Mouse (Mus musculus): Measurements from ENCODE around the gene Mei4. TPM values are rescaled to one million over a fixed set of nuclear protein-coding genes. Genes with fewer than 3 reads are reported as not detected.
A peak's percentile ranks its signal among the peaks of the same experiment; 100 is the strongest.

Gene Mei4
- polyA plus RNA-seq, 1 experiment from 2014 or later: 1.5 TPM

DNA sequence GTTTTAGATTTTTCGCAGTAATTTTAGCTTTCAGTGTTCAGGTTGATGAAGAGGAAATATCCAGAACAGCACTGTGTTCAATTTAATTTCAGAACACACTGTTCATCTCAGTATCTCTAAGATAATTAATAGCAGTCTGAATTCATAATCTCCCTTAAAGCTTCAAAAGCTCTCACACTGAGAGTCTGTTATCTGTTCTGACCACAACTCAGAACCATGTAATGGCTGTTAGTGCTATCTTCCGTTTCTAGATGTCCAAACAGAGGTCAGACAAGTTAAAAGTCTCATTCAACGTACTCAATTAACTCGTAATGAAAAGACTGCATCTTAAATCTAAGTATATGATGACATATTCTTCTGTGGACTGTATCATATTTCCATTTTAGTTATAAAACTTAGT lies 77.1 kb downstream of the Mei4 start:
- DNase-seq: no peak
- Histone ChIP-seq H3K4me2 (ENCODE audit: low read length) (no peak overlapping the region), H3K27me3 (ENCODE audit: control insufficient read depth, insufficient read depth, low read length) (no peaks in the 10 kb centered on the region), H3K36me3 (ENCODE audit: control insufficient read depth, insufficient read depth, low read length) (no peaks in the 10 kb centered on the region), H3K9me3 (ENCODE audit: control insufficient read depth, low read length) (no peaks in the 10 kb centered on the region), H3K27ac (replicated peaks; ENCODE audit: low read depth, low read length) (no peak overlapping the region), H3K4me1 (ENCODE audit: control insufficient read depth, insufficient read depth, low read length) (no peaks in the 10 kb centered on the region), H3K9ac (replicated peaks; ENCODE audit: low read length) (no peak overlapping the region), H3K4me3 (replicated peaks; ENCODE audit: low read depth, low read length) (no peak overlapping the region)
- no peak for ATAC-seq (ENCODE audit: low FRiP score, low TSS enrichment)
- WGBS: 82% methylated on average over 4 of the region's 4 CpGs

DNA sequence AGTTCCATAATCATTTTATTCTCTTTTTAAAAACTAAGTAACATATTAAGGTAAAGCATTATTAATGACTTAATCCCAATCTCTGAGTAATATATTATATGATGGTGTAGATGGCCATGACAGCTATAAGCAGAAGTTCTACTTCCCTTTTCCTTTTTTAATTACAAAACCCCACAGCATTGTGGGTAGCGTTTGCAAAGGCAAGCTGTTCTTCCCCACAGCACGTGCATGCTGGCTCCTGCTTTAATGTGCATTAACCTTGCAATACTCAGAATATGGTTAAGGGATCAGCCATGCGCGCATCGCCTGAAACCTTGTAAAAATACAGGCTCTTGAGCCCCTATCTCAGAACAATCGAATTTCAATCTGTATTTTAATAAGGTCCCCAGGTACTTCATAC lies 82.2 kb downstream of the Mei4 start:
- Histone ChIP-seq H3K27ac (replicated peaks; ENCODE audit: low read depth, low read length) (no peak overlapping the region), H3K9me3 (ENCODE audit: control insufficient read depth, low read length) (no peaks in the 10 kb centered on the region), H3K4me2 (ENCODE audit: low read length) (no peak overlapping the region), H3K9ac (replicated peaks; ENCODE audit: low read length) (no peak overlapping the region), H3K36me3 (ENCODE audit: control insufficient read depth, insufficient read depth, low read length) (no peaks in the 10 kb centered on the region), H3K4me3 (replicated peaks; ENCODE audit: low read depth, low read length) (no peak overlapping the region), H3K27me3 (ENCODE audit: control insufficient read depth, insufficient read depth, low read length) (no peaks in the 10 kb centered on the region), H3K4me1 (ENCODE audit: control insufficient read depth, insufficient read depth, low read length) (no peaks in the 10 kb centered on the region)
- 70% methylated on average over 6 of the region's 6 CpGs for WGBS
- DNase-seq (peak; percentile 8), ATAC-seq (ENCODE audit: low FRiP score, low TSS enrichment) (no peak)

DNA sequence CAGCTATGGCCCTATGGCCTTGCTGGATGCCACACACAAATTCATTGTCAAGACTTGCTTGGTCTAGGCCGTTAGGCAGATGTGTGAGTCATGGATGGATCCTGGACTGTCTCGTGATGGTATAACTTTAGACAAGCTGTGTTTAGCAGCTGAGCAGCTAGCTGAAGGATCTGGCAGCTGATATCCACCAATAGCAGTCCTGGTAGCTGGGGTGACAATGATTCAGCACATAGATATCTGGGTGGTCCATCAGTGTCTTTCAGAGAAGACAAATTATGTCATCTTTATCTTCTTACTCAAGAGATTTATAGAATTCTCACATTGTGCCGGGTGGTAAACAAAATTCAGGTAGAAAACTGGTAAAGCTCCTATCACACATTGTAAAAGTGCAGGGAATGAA lies 93.4 kb downstream of the Mei4 start:
- Histone ChIP-seq H3K4me2 (ENCODE audit: low read length) (no peak overlapping the region), H3K4me1 (ENCODE audit: control insufficient read depth, insufficient read depth, low read length) (no peaks in the 10 kb centered on the region), H3K9me3 (ENCODE audit: control insufficient read depth, low read length) (no peaks in the 10 kb centered on the region), H3K4me3 (replicated peaks; ENCODE audit: low read depth, low read length) (no peak overlapping the region), H3K36me3 (ENCODE audit: control insufficient read depth, insufficient read depth, low read length) (no peaks in the 10 kb centered on the region), H3K9ac (replicated peaks; ENCODE audit: low read length) (no peak overlapping the region), H3K27ac (replicated peaks; ENCODE audit: low read depth, low read length) (no peak overlapping the region), H3K27me3 (ENCODE audit: control insufficient read depth, insufficient read depth, low read length) (no peaks in the 10 kb centered on the region)
- WGBS: 89% methylated on average over 3 of the region's 3 CpGs
- no peak for ATAC-seq (ENCODE audit: low FRiP score, low TSS enrichment)
- DNase-seq: no peak

DNA sequence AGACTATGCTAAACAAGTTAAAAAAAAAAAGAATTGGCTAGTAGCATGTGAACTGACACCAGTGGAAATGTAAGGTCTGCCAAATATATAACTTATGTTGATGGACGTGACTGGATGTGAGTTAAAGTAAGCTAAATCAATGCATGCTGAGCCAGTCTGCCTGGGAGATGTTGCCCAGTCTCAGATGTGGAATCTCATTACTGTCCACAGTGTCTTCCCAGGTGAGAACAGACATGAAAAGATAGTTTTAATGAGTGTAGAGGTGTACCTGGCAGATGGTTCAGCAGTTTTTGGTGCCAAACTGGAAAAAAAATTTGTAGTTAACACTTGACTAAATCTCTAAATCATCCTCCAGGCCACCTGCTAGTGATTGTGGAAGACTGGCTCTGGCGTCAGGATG lies 94.4 kb downstream of the Mei4 start:
- no peaks in the 10 kb centered on the region for H3K9me3 ChIP-seq (ENCODE audit: control insufficient read depth, low read length)
- H3K9ac ChIP-seq (replicated peaks; ENCODE audit: low read length): no peak overlapping the region
- WGBS: 76% methylated on average over 2 of the region's 2 CpGs
- DNase-seq: no peak
- H3K4me3 ChIP-seq (replicated peaks; ENCODE audit: low read depth, low read length): no peak overlapping the region
- ATAC-seq (ENCODE audit: low FRiP score, low TSS enrichment): no peak
- no peaks in the 10 kb centered on the region for H3K27me3 ChIP-seq (ENCODE audit: control insufficient read depth, insufficient read depth, low read length)
- H3K27ac ChIP-seq (replicated peaks; ENCODE audit: low read depth, low read length): no peak overlapping the region
- no peak overlapping the region for H3K4me2 ChIP-seq (ENCODE audit: low read length)
- H3K4me1 ChIP-seq (ENCODE audit: control insufficient read depth, insufficient read depth, low read length): no peaks in the 10 kb centered on the region
- H3K36me3 ChIP-seq (ENCODE audit: control insufficient read depth, insufficient read depth, low read length): no peaks in the 10 kb centered on the region

DNA sequence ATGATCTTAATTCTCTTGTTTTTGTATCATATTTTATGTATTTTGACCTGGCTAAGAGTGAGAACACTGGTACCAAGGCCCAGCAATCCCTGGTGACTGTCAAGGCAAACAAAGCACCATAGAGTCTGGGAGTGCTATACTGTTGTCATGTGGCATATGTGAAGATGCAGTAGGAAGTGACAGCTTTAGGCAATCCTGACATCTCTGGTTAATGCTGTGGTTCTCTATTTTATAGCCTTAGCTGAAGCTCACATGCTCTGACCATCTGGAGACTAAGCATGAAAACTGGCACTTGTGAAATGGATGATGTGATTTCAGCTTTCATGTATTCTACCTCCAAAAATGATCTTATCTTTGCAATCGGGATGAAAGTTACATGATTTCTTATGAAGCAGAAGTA lies 103.3 kb downstream of the Mei4 start:
- 98% methylated on average over 1 of the region's 1 CpGs for WGBS
- Histone ChIP-seq H3K4me2 (ENCODE audit: low read length) (no peak overlapping the region), H3K27ac (replicated peaks; ENCODE audit: low read depth, low read length) (no peak overlapping the region), H3K27me3 (ENCODE audit: control insufficient read depth, insufficient read depth, low read length) (no peaks in the 10 kb centered on the region), H3K4me1 (ENCODE audit: control insufficient read depth, insufficient read depth, low read length) (no peaks in the 10 kb centered on the region), H3K9me3 (ENCODE audit: control insufficient read depth, low read length) (no peaks in the 10 kb centered on the region), H3K4me3 (replicated peaks; ENCODE audit: low read depth, low read length) (no peak overlapping the region), H3K9ac (replicated peaks; ENCODE audit: low read length) (no peak overlapping the region), H3K36me3 (ENCODE audit: control insufficient read depth, insufficient read depth, low read length) (no peaks in the 10 kb centered on the region)
- ATAC-seq (ENCODE audit: low FRiP score, low TSS enrichment): no peak
- DNase-seq: no peak

DNA sequence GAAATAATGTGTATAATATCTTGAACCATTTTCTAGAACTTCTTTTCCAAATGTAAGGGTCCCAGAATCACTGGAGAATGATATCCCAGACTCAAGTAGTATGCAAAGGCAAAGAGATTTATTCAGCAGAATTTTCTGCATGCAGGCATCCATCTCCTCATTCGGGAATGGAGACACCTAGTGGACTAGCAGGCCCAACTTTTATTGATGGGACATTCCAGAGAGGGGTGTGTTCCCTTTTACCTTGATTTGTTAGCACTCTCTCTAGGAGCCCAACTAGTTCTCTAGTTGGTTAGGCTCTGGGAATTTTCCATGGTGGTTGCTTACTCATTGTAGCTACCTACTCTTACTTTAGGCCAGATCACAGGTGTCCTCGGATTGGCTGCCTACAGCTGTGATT lies 105.5 kb downstream of the Mei4 start:
- H3K27me3 ChIP-seq (ENCODE audit: control insufficient read depth, insufficient read depth, low read length): no peaks in the 10 kb centered on the region
- no peak for DNase-seq

DNA sequence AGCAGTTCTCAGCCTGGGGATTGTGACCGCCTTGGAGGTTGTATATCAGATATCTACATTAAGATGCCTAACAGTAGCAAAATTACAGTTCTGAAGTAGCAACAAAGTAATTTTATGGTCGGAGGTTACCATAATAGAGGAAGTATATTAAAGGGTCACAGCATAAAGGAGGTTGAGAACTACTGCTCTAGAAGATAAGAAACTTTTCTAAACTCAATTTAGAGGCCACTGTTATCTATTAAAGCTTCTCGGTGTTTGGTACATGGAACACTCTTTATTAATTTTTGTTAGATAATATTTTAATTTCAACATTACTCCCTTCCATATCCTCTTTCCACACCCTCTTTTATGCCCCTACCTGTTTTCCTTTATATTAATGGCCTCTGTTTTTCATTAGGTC lies 119.0 kb downstream of the Mei4 start:
- no peak for ATAC-seq (ENCODE audit: low FRiP score, low TSS enrichment)
- no peaks in the 10 kb centered on the region for H3K9me3 ChIP-seq (ENCODE audit: control insufficient read depth, low read length)
- no peak overlapping the region for H3K4me2 ChIP-seq (ENCODE audit: low read length)
- no peak overlapping the region for H3K27ac ChIP-seq (replicated peaks; ENCODE audit: low read depth, low read length)
- no peak overlapping the region for H3K9ac ChIP-seq (replicated peaks; ENCODE audit: low read length)
- no peaks in the 10 kb centered on the region for H3K4me1 ChIP-seq (ENCODE audit: control insufficient read depth, insufficient read depth, low read length)
- DNase-seq: no peak
- H3K27me3 ChIP-seq (ENCODE audit: control insufficient read depth, insufficient read depth, low read length): no peaks in the 10 kb centered on the region
- H3K4me3 ChIP-seq (replicated peaks; ENCODE audit: low read depth, low read length): no peak overlapping the region
- 92% methylated on average over 3 of the region's 3 CpGs for WGBS
- no peaks in the 10 kb centered on the region for H3K36me3 ChIP-seq (ENCODE audit: control insufficient read depth, insufficient read depth, low read length)

More for the DNA sequence above, 105.5 kb downstream of the Mei4 start:
- 66% methylated on average over 2 of the region's 2 CpGs for WGBS
- H3K4me1 ChIP-seq (ENCODE audit: control insufficient read depth, insufficient read depth, low read length): no peaks in the 10 kb centered on the region
- no peak overlapping the region for H3K27ac ChIP-seq (replicated peaks; ENCODE audit: low read depth, low read length)
- ATAC-seq (ENCODE audit: low FRiP score, low TSS enrichment): no peak
- no peak overlapping the region for H3K4me2 ChIP-seq (ENCODE audit: low read length)
- H3K4me3 ChIP-seq (replicated peaks; ENCODE audit: low read depth, low read length): no peak overlapping the region
- no peaks in the 10 kb centered on the region for H3K9me3 ChIP-seq (ENCODE audit: control insufficient read depth, low read length)
- H3K9ac ChIP-seq (replicated peaks; ENCODE audit: low read length): no peak overlapping the region
- no peaks in the 10 kb centered on the region for H3K36me3 ChIP-seq (ENCODE audit: control insufficient read depth, insufficient read depth, low read length)

DNA sequence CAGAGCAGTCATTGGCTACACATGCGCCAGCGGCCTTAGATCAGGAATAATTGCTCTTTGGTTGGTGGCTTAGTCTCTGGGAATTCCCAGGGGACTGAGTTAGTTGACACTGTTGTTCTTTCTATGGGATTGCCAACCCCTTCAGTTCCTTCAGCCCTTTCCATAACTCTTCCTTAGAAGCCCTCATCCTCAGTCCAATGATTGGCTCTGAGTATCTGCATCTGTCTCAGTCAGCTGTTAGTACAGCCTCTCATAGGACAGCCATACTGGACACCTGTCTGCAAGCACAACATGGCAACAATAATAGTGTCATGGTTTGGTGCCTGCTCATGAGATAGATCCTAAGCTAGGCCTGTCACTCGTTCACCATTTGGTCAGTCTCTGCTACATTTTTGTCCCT lies 149.5 kb downstream of the Mei4 start:
- Histone ChIP-seq H3K4me3 (replicated peaks; ENCODE audit: low read depth, low read length) (no peak overlapping the region), H3K27ac (replicated peaks; ENCODE audit: low read depth, low read length) (no peak overlapping the region), H3K9ac (replicated peaks; ENCODE audit: low read length) (no peak overlapping the region), H3K27me3 (ENCODE audit: control insufficient read depth, insufficient read depth, low read length) (no peaks in the 10 kb centered on the region), H3K4me1 (ENCODE audit: control insufficient read depth, insufficient read depth, low read length) (no peaks in the 10 kb centered on the region), H3K36me3 (ENCODE audit: control insufficient read depth, insufficient read depth, low read length) (no peaks in the 10 kb centered on the region), H3K9me3 (ENCODE audit: control insufficient read depth, low read length) (no peaks in the 10 kb centered on the region), H3K4me2 (ENCODE audit: low read length) (no peak overlapping the region)
- 74% methylated on average over 3 of the region's 3 CpGs for WGBS
- ATAC-seq (ENCODE audit: low FRiP score, low TSS enrichment): peak; percentile 14; the same call in 1 of the 2 replicates
- peak; percentile 2 for DNase-seq

DNA sequence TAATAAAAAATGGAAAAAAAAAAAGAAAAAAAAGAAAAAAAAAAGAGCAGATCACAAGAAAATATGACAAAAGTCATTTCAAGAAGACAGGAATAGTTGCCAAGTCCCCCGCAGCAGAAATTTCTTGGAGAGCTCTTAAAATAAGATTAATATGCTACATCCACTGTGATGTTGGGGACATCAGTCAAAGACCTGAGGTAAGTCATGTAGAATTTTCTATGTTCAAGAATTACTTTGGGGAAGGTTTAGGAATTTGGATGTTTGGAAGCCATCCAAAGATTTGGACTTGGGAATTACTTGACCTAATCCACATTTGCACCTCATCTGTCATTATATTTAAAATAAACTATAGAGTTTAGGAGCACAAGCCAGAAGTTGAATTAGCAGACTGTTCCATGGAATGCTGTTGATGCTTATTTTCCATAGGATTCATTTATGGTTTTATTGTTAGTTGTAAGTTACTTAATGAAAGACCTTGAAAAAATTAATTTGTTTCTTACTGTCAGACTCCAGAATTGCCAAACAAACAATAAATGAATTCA lies 179.1 kb downstream of the Mei4 start:
- Histone ChIP-seq H3K27me3 (ENCODE audit: control insufficient read depth, insufficient read depth, low read length) (no peaks in the 10 kb centered on the region), H3K4me3 (replicated peaks; ENCODE audit: low read depth, low read length) (no peak overlapping the region), H3K4me1 (ENCODE audit: control insufficient read depth, insufficient read depth, low read length) (no peaks in the 10 kb centered on the region), H3K27ac (replicated peaks; ENCODE audit: low read depth, low read length) (no peak overlapping the region), H3K9me3 (ENCODE audit: control insufficient read depth, low read length) (no peaks in the 10 kb centered on the region), H3K4me2 (ENCODE audit: low read length) (no peak overlapping the region), H3K36me3 (ENCODE audit: control insufficient read depth, insufficient read depth, low read length) (no peaks in the 10 kb centered on the region), H3K9ac (replicated peaks; ENCODE audit: low read length) (no peak overlapping the region)
- 90% methylated on average over 1 of the region's 1 CpGs for WGBS
- DNase-seq (no peak), ATAC-seq (ENCODE audit: low FRiP score, low TSS enrichment) (no peak)

Data from midbrain, embryonic 14.5 days (tissue).